Mouse (Mus musculus) liver, embryonic 14.5 days (tissue): ENCODE results near the gene Acoxl. TPM values are rescaled to one million over a fixed set of nuclear protein-coding genes. Genes with fewer than 3 reads are reported as not detected.

Experiments
- ATAC-seq: fragments of 200-750 bp; cut with Nextera tagmentation; 2 replicates; pipeline ENCODE4 v1.8.0; 2017; ENCODE audit warnings: moderate number of reproducible peaks, mild to moderate bottlenecking, moderate library complexity; ENCODE audit not compliant: insufficient read depth
- DNase-seq, 3 experiments: peaks; one replicate each; pipeline ENCODE4 v3.0.0-alpha.2; 2012 to 2013; ENCODE audit warnings: low read depth in 3 of 3, low spot score in 3 of 3
- H3K27ac ChIP-seq: fragments of 300-500 bp; sonication (generic); 2 replicates; pipeline ENCODE4 v1.5.1; 2014; ENCODE audit warnings: moderate library complexity, mild to moderate bottlenecking, control low read depth, inconsistent platforms
- H3K27me3 ChIP-seq: fragments of 300-500 bp; sonication (generic); 2 replicates; pipeline ENCODE4 v1.6.1; 2014; ENCODE audit warnings: mild to moderate bottlenecking, low read length, moderate library complexity; ENCODE audit not compliant: control insufficient read depth, insufficient read depth
- H3K36me3 ChIP-seq: fragments of 300-500 bp; sonication (generic); replicated peaks from 2 replicates; pipeline ENCODE4 v1.6.1; 2014; ENCODE audit warnings: low read depth; ENCODE audit not compliant: control insufficient read depth, insufficient read depth
- H3K4me1 ChIP-seq, 2 experiments: fragments of 200-500 bp in 1 of 2; fragments of 300-500 bp in 1 of 2; sonication (generic) in 1 of 2; replicated peaks; 2 replicates each; pipeline ENCODE4 v1.6.1; 2012 to 2014; ENCODE audit warnings: antibody characterized with exemption in 1 of 2, inconsistent platforms in 1 of 2, low read length in 1 of 2; ENCODE audit not compliant: control insufficient read depth in 2 of 2, insufficient read depth in 2 of 2
- H3K4me2 ChIP-seq: fragments of 300-500 bp; sonication (generic); 2 replicates; pipeline ENCODE4 v1.6.1; 2014; ENCODE audit warnings: low read depth, mild to moderate bottlenecking, control low read depth, moderate library complexity
- H3K4me3 ChIP-seq, 2 experiments: fragments of 200-500 bp in 1 of 2; fragments of 300-500 bp in 1 of 2; sonication (generic) in 1 of 2; 2 replicates each; pipeline ENCODE4 v1.5.1; 2012 to 2014; ENCODE audit warnings: low read depth in 2 of 2, low read length in 2 of 2, mild to moderate bottlenecking in 2 of 2, control low read depth in 1 of 2, inconsistent platforms in 1 of 2, moderate library complexity in 1 of 2; ENCODE audit not compliant: insufficient read depth in 1 of 2
- H3K9ac ChIP-seq: fragments of 300-500 bp; sonication (generic); replicated peaks from 2 replicates; pipeline ENCODE4 v1.6.1; 2014; ENCODE audit warnings: mild to moderate bottlenecking, control low read depth, moderate library complexity
- H3K9me3 ChIP-seq: fragments of 300-500 bp; sonication (generic); 2 replicates; pipeline ENCODE4 v1.6.1; 2016; ENCODE audit warnings: low read length, mixed read lengths; ENCODE audit not compliant: control insufficient read depth
- CTCF ChIP-seq: IDR thresholded peaks from 2 replicates; pipeline ENCODE4 v1.5.1; 2016; ENCODE audit warnings: antibody characterized with exemption, low read depth, control low read depth
- EP300 ChIP-seq: IDR thresholded peaks from 2 replicates; pipeline ENCODE4 v1.6.1; 2016; ENCODE audit warnings: antibody characterized with exemption, low read depth
- whole genome bisulfite sequencing: fragments of 180-500 bp; shearing (Covaris S2); extraction: QIAGEN DNeasy Blood & Tissue Kit; methylation state at CpG from one replicate; pipeline ENCODE4 v1.1.7; 2014; ENCODE audit not compliant: insufficient replicate concordance; 5-methylcytosine and 5-hydroxymethylcytosine counted together
- polyA plus RNA-seq, 2 experiments: library from polyadenylated mRNA; depleted of rRNA in 1 of 2; stranded (reverse) in 1 of 2; unstranded in 1 of 2; fragments of >200 nt; fragmentation: Nextera tagmentation in 1 of 2; extraction: Ambion mirVana in 1 of 2; gene quantifications; 2 replicates each; pipeline versions ENCODE4 v1.2.1 to v1.2.3; 2012 to 2014

Acoxl gene
- polyA plus RNA-seq, 2 experiments: not detected

DNA sequence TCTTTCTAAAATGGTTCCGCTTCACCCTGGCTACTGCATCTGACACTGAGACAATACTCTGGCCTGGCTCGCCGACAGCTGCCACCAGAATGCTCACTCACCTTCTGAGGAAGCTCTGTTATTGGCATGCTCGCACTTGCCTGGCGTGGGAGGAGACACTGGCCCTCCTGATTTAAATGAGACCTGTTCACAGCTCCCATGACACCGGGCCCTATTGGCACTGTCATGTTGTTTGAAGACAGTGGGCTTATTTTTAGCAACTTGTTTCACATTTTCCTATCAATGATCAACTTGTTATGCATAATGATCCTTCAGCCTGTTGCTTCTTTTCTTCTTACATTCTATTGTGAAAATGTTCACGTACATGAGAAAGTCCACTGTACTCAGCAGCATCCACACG, 324.5 kb downstream of the Acoxl start:
- Histone ChIP-seq H3K4me2 (no peak overlapping the region), H3K9ac (no peak overlapping the region), H3K36me3 (no peaks in the 10 kb centered on the region), H3K27me3 (no peaks in the 10 kb centered on the region), H3K9me3 (no peaks in the 10 kb centered on the region), H3K4me1 (peaks cover 13 to 16% of the 10 kb centered on the region in 2 experiments), H3K4me3 (no peak overlapping the region), H3K27ac (no peak overlapping the region)
- ATAC-seq (no peak), DNase-seq (no peak)
- TF ChIP-seq CTCF: no peak
- TF ChIP-seq EP300: no peak
- 75% methylated on average over 8 of the region's 8 CpGs for WGBS

DNA sequence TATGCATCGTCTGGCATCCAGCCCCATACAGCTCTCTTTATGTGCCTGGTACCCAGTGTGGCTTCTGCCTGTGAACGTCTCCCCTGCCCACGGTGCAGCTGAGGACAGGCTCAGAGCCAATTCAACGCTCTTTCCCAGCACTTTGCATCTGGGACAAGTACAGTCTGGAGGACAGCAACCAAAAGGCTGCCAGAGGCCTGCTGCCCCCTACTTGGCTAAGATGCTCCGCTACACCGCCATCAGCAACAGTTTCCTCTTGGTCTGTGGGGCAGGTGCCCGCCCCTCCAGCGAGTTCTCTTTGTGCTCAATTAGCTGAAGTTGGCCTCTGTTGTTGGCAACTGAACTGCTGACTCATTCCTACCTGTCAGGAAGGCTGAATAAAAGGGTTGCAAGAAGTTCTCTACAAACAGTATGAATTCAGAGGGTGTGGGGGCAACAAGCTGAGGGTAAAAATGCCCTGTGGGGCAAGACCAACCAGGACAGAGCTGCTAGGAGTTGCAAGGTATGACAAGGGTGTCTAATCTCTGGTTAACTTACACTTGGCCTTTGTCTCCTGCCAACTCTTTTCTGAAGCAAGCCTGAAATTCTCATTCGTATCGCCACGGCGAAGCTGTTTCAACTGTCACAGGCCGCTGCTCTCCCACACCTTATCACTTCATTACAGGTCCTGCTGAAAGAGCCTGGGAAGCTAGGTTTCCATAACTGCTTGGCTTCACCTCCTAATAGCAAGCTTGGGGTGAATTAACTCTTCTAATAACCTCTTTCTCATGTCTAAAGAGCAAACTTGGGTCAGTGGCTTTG, 328.1 kb downstream of the Acoxl start:
- peak overlapping the region; percentile 75 for H3K27ac ChIP-seq
- H3K9me3 ChIP-seq: no peaks in the 10 kb centered on the region
- TF ChIP-seq EP300 (peak; percentile 96), CTCF (peak; percentile 16; the same call in 1 of the 2 replicates)
- peak overlapping the region; percentile 16; the same call in 1 of the 2 replicates for H3K9ac ChIP-seq
- H3K4me1 ChIP-seq: peaks cover 13 to 17% of the 10 kb centered on the region in 2 experiments
- peak overlapping the region; percentile 34 for H3K4me2 ChIP-seq
- no peaks in the 10 kb centered on the region for H3K27me3 ChIP-seq
- ATAC-seq (peak; percentile 90), DNase-seq (peak; percentile 52 to 59 (median 58))
- no peak overlapping the region for H3K4me3 ChIP-seq
- H3K36me3 ChIP-seq: no peaks in the 10 kb centered on the region
- WGBS: 37% methylated on average over 13 of the region's 13 CpGs

DNA sequence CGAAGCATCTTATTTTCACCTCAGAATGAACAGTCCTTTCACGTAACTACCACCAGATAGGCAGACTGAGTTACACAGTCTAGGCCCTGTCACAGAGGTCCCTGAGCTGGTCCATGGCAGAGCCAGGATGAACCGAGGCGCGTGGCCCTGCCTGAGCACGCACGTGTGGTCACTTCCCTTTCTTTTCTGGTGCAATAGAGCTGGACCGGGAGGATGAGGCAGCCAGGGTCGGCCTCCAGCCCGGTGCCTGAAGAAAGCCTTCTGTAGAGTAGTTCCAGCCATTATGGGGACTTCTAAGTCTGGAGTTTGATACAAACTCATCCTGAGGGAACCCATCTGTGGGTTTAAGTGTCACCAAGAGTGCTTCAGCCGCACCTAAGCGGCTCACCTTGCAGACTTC, 329.3 kb downstream of the Acoxl start:
- H3K4me1 ChIP-seq: peaks cover 13 to 19% of the 10 kb centered on the region in 2 experiments
- no peak for DNase-seq
- H3K27me3 ChIP-seq: no peaks in the 10 kb centered on the region
- TF ChIP-seq EP300 (no peak), CTCF (no peak)
- H3K4me3 ChIP-seq: no peak overlapping the region
- H3K27ac ChIP-seq: no peak overlapping the region
- H3K9me3 ChIP-seq: no peaks in the 10 kb centered on the region
- H3K9ac ChIP-seq: no peak overlapping the region
- no peaks in the 10 kb centered on the region for H3K36me3 ChIP-seq
- WGBS: 75% methylated on average over 12 of the region's 12 CpGs
- no peak for ATAC-seq
- H3K4me2 ChIP-seq: no peak overlapping the region

DNA sequence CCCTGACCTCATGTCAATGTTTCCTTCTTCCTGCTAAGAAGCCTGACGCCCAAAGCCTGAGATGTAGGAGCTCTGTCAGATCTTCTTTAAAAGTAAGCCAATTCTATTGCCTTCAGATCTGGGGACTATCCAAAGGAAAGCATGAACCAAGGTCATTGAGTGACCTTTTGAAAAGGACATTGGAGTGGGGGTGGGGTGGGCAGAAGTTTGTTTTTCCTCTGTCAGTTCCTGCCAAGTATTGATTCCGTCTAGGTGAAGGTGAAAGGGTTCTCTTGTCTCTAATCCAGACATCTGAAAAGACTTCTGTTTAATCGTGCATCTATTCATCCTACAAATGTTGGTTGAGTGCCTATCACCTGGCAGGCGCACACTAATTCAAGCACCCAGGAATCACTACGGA, 330.8 kb downstream of the Acoxl start:
- ATAC-seq: no peak
- H3K4me1 ChIP-seq: peaks cover 13 to 23% of the 10 kb centered on the region in 2 experiments
- no peak for DNase-seq
- H3K9me3 ChIP-seq: no peaks in the 10 kb centered on the region
- no peak overlapping the region for H3K4me2 ChIP-seq
- no peak overlapping the region for H3K4me3 ChIP-seq
- 64% methylated on average over 5 of the region's 5 CpGs for WGBS
- H3K27ac ChIP-seq: no peak overlapping the region
- no peaks in the 10 kb centered on the region for H3K36me3 ChIP-seq
- H3K27me3 ChIP-seq: no peaks in the 10 kb centered on the region
- TF ChIP-seq EP300: no peak
- no peak for TF ChIP-seq CTCF
- H3K9ac ChIP-seq: no peak overlapping the region

DNA sequence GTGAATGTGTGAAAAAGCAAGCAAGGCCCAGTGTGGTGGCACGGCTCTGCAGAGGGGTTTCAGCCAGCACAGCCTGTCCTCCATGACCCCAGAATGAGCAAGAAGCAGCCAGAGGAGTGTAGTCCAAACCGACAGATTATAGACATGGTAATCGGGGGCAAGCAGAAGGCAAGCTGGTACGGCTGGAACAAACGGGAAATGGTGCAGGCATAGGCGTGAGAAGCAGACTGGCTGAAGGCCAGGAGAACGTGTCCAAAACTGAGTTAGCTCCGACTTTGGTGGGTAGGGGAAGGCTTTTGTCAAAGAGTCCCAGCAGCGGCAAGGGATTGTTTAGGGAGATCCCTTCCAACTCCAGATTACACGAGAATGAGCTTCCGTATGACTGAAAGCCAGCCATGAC, 331.3 kb downstream of the Acoxl start:
- no peak overlapping the region for H3K27ac ChIP-seq
- H3K4me1 ChIP-seq: peaks cover 13 to 24% of the 10 kb centered on the region in 2 experiments
- H3K4me2 ChIP-seq: no peak overlapping the region
- no peak overlapping the region for H3K9ac ChIP-seq
- TF ChIP-seq EP300 (no peak), CTCF (no peak)
- no peak for DNase-seq
- no peaks in the 10 kb centered on the region for H3K36me3 ChIP-seq
- no peak overlapping the region for H3K4me3 ChIP-seq
- 69% methylated on average over 11 of the region's 11 CpGs for WGBS
- H3K27me3 ChIP-seq: no peaks in the 10 kb centered on the region
- no peak for ATAC-seq
- H3K9me3 ChIP-seq: no peaks in the 10 kb centered on the region
